Mouse (Mus musculus): ENCODE measurements around the gene Mob3b. TPM values are rescaled to one million over a fixed set of nuclear protein-coding genes. Genes with fewer than 3 reads are reported as not detected.

The Mob3b gene
- 1.3 and 1.4 TPM in 2 replicates for polyA plus RNA-seq (2012; rRNA removed)
- polyA plus RNA-seq (2014; fragmentation: Nextera tagmentation; extraction: Ambion mirVana): 2.6 and 2.8 TPM in 2 replicates

DNA sequence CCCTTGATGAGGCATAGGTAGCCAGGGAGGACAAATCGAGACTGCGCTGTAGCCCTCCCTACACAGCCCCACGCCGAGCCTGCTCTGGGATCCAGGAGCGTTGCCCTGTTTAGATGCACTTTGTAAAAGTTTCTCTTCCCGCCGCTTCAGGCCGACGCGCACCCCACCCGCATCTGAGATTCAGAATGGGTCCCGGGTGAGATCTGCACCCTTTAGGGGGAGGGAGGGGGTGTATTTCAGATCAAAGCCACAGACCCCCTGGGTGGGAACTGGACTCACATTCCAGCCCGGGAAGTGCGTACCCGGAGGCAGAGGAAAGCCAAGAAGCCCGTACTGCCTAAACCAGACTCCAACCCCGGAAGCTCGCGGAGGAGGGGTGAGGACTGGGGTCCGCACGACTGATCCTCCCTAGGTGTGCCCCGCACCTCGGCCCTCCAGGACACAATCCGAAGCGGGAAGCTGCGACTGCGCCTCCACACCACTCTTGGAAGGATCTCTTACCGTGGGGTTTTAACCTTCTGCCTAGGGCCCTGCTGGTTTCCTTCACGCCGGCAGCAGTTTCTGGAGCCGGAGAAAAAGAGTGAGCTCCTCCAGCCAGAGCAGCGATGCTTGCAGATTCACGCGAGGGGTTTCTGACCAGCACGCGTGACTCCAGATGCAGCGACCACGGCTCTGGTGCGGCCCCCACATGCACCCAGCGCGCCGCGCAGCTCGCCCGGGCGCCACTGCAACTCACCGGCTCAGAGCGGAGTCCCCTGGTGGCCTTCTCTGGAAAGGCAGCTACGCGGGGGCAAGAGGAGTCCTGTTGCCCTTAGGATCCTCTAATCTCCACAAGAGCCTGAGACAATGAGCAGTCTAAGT, at the start of gene Mob3b:
Mob3b (minus strand) TSS at position 734 of the 861 bp plus-strand sequence.
- 1% methylated on average over 50 of the region's 50 CpGs for WGBS (ENCODE audit: insufficient replicate concordance)

DNA sequence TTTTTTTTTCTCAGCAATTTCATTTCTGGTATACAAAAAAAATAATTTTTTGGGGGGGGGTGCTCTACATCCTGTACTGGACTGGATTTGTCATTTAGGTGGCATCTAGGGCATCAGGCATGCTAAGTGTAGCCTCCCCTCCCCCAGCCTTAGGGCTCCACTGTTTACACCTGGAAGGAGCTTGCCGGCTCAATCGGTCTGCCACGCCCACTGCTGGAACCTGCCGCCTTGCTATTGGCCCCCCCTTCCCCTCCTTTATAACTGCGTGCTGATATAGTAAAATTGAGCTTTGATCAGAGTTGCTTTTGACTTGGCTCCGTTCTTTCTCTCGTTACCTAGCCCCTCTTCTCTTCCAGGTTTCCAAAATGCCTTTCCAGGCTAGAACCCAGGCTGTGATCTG, 47.4 kb upstream of the Mob3b start:
- H3K4me2 ChIP-seq (ENCODE audit: low read depth): no peak overlapping the region
- H3K4me1 ChIP-seq (replicated peaks; ENCODE audit: control insufficient read depth in 2 of 2, insufficient read depth in 2 of 2, low read length in 1 of 2): no peaks in the 10 kb centered on the region
- 61% methylated on average over 7 of the region's 7 CpGs for WGBS (ENCODE audit: insufficient replicate concordance)
- H3K36me3 ChIP-seq (replicated peaks; ENCODE audit: control insufficient read depth, insufficient read depth, low read depth): no peaks in the 10 kb centered on the region
- no peaks in the 10 kb centered on the region for H3K27me3 ChIP-seq (ENCODE audit: control insufficient read depth, insufficient read depth, low read length)
- DNase-seq (ENCODE audit: low read depth in 3 of 3, low spot score in 3 of 3): no peak
- no peak overlapping the region for H3K4me3 ChIP-seq (ENCODE audit: insufficient read depth in 1 of 2, low read depth in 2 of 2, low read length in 2 of 2)
- TF ChIP-seq EP300 (IDR thresholded peaks at IDR 0.05; ENCODE audit: low read depth): no peak
- TF ChIP-seq CTCF (IDR thresholded peaks at IDR 0.05; ENCODE audit: low read depth): no peak
- ATAC-seq (ENCODE audit: insufficient read depth): no peak
- no peak overlapping the region for H3K27ac ChIP-seq
- no peaks in the 10 kb centered on the region for H3K9me3 ChIP-seq (ENCODE audit: control insufficient read depth, low read length)
- H3K9ac ChIP-seq (replicated peaks): no peak overlapping the region

More for the DNA sequence above, at the start of gene Mob3b:
- H3K4me3 ChIP-seq (ENCODE audit: insufficient read depth in 1 of 2, low read depth in 2 of 2, low read length in 2 of 2): peak within 1 kb of the TSS; percentile 61 to 69
- TF ChIP-seq CTCF (IDR thresholded peaks at IDR 0.05; ENCODE audit: low read depth) (peak; percentile 89), EP300 (IDR thresholded peaks at IDR 0.05; ENCODE audit: low read depth) (no peak)
- H3K4me1 ChIP-seq (replicated peaks; ENCODE audit: control insufficient read depth in 2 of 2, insufficient read depth in 2 of 2, low read length in 1 of 2): peaks cover 0 to 2% of the 10 kb centered on the region in 2 experiments; a peak in 1 of 4 replicates
- peak within 1 kb of the TSS; percentile 79 for H3K4me2 ChIP-seq (ENCODE audit: low read depth)
- peak; percentile 49 to 56 (median 50) for DNase-seq (ENCODE audit: low read depth in 3 of 3, low spot score in 3 of 3)
- no peak within 1 kb of the TSS for H3K27ac ChIP-seq
- no peaks in the 10 kb centered on the region for H3K9me3 ChIP-seq (ENCODE audit: control insufficient read depth, low read length)
- H3K36me3 ChIP-seq (replicated peaks; ENCODE audit: control insufficient read depth, insufficient read depth, low read depth): no peaks in the 10 kb centered on the region
- peak within 1 kb of the TSS; percentile 61 for H3K9ac ChIP-seq (replicated peaks)
- ATAC-seq (ENCODE audit: insufficient read depth): peak; percentile 65
- H3K27me3 ChIP-seq (ENCODE audit: control insufficient read depth, insufficient read depth, low read length): peaks cover 2% of the 10 kb centered on the region; the same call in 1 of the 2 replicates

DNA sequence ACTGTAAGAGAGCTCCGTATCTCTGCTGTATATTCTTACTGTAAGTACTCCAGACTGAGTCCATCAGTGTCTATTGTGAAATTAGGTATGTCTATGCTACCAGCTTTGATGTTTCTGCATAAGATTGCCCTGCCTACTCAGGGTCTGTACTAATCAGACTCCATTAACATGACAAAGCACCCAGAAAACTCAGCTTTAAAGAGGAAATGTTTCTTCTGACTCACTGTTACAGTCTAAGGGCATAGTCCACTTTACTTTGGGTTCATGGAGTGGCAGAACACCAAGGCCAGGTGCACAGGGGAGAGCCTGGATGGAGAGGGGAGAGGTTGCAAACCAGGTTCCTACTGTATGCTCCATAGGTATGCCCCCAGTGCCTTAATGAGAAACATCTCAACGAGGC, 46.4 kb upstream of the Mob3b start:
- 70% methylated on average over 2 of the region's 2 CpGs for WGBS (ENCODE audit: insufficient replicate concordance)
- Histone ChIP-seq H3K4me2 (ENCODE audit: low read depth) (no peak overlapping the region), H3K27me3 (ENCODE audit: control insufficient read depth, insufficient read depth, low read length) (no peaks in the 10 kb centered on the region), H3K4me1 (replicated peaks; ENCODE audit: control insufficient read depth in 2 of 2, insufficient read depth in 2 of 2, low read length in 1 of 2) (no peaks in the 10 kb centered on the region), H3K27ac (no peak overlapping the region), H3K9ac (replicated peaks) (no peak overlapping the region), H3K9me3 (ENCODE audit: control insufficient read depth, low read length) (no peaks in the 10 kb centered on the region), H3K36me3 (replicated peaks; ENCODE audit: control insufficient read depth, insufficient read depth, low read depth) (no peaks in the 10 kb centered on the region), H3K4me3 (ENCODE audit: insufficient read depth in 1 of 2, low read depth in 2 of 2, low read length in 2 of 2) (no peak overlapping the region)
- TF ChIP-seq CTCF (IDR thresholded peaks at IDR 0.05; ENCODE audit: low read depth): no peak
- no peak for TF ChIP-seq EP300 (IDR thresholded peaks at IDR 0.05; ENCODE audit: low read depth)
- ATAC-seq (ENCODE audit: insufficient read depth) (no peak), DNase-seq (ENCODE audit: low read depth in 3 of 3, low spot score in 3 of 3) (no peak)

DNA sequence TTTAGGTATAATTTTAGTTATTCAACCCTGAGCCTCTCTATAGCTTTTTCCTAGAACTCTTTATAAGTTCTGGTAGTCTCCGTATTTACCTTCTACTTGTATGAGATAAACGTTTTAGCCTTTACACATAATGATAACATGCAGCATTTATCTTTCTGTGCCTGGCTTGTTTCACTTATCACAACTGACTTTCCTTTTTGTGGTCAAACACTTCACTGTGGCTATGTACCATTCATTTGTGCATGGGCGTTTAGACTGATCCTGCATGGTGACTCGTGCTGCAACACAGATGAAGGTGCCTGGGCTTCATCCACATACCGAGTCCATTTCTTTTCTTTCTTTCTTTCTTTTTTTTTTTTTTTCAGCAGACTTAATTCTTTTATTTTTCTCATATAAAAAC, 44.4 kb upstream of the Mob3b start:
- Histone ChIP-seq H3K9ac (replicated peaks) (no peak overlapping the region), H3K4me3 (ENCODE audit: insufficient read depth in 1 of 2, low read depth in 2 of 2, low read length in 2 of 2) (no peak overlapping the region), H3K27ac (no peak overlapping the region), H3K9me3 (ENCODE audit: control insufficient read depth, low read length) (no peaks in the 10 kb centered on the region), H3K4me1 (replicated peaks; ENCODE audit: control insufficient read depth in 2 of 2, insufficient read depth in 2 of 2, low read length in 1 of 2) (no peaks in the 10 kb centered on the region), H3K4me2 (ENCODE audit: low read depth) (no peak overlapping the region), H3K27me3 (ENCODE audit: control insufficient read depth, insufficient read depth, low read length) (no peaks in the 10 kb centered on the region), H3K36me3 (replicated peaks; ENCODE audit: control insufficient read depth, insufficient read depth, low read depth) (no peaks in the 10 kb centered on the region)
- ATAC-seq (ENCODE audit: insufficient read depth) (peak; percentile 39; the same call in 1 of the 2 replicates), DNase-seq (ENCODE audit: low read depth in 3 of 3, low spot score in 3 of 3) (no peak)
- TF ChIP-seq CTCF (IDR thresholded peaks at IDR 0.05; ENCODE audit: low read depth) (no peak), EP300 (IDR thresholded peaks at IDR 0.05; ENCODE audit: low read depth) (peak; percentile 45)
- 21% methylated on average over 5 of the region's 5 CpGs for WGBS (ENCODE audit: insufficient replicate concordance)

DNA sequence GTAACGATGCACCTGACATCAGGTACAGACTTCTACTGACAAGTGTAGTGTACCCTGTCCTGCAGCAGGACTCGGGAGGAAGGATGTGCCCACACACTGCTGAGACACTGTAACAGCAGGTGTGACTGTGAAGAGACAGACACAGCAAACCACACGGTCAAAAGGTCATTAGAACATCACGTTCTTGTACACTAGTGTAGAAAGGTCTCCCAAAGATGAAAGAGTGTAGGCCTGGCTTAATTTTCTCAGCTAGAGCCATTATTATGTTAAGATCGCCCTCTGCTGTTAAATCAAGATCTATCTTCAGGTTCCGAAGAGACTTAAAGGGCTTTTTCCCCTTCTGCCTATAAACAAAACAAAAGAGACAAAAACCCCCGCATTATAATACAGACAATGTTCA, 35.4 kb upstream of the Mob3b start:
- peak; percentile 26; the same call in 1 of the 2 replicates for TF ChIP-seq CTCF (IDR thresholded peaks at IDR 0.05; ENCODE audit: low read depth)
- TF ChIP-seq EP300 (IDR thresholded peaks at IDR 0.05; ENCODE audit: low read depth): no peak
- DNase-seq (ENCODE audit: low read depth in 3 of 3, low spot score in 3 of 3): no peak
- H3K36me3 ChIP-seq (replicated peaks; ENCODE audit: control insufficient read depth, insufficient read depth, low read depth): no peaks in the 10 kb centered on the region
- H3K9me3 ChIP-seq (ENCODE audit: control insufficient read depth, low read length): no peaks in the 10 kb centered on the region
- no peak for ATAC-seq (ENCODE audit: insufficient read depth)
- no peaks in the 10 kb centered on the region for H3K27me3 ChIP-seq (ENCODE audit: control insufficient read depth, insufficient read depth, low read length)
- WGBS (ENCODE audit: insufficient replicate concordance): 53% methylated on average over 7 of the region's 7 CpGs
- H3K4me2 ChIP-seq (ENCODE audit: low read depth): no peak overlapping the region
- H3K27ac ChIP-seq: no peak overlapping the region
- H3K4me1 ChIP-seq (replicated peaks; ENCODE audit: control insufficient read depth in 2 of 2, insufficient read depth in 2 of 2, low read length in 1 of 2): peaks cover 0 to 5% of the 10 kb centered on the region in 2 experiments; a peak in 2 of 4 replicates
- H3K4me3 ChIP-seq (ENCODE audit: insufficient read depth in 1 of 2, low read depth in 2 of 2, low read length in 2 of 2): no peak overlapping the region
- H3K9ac ChIP-seq (replicated peaks): no peak overlapping the region
